Mouse (Mus musculus) myocyte (in vitro differentiated cells): ENCODE data around the gene Wdpcp.

Experiments used
- E2F4 ChIP-seq: IDR thresholded peaks from one replicate; pipeline ENCODE4 v1.6.1; 2011; ENCODE audit warnings: mild to moderate bottlenecking, control low read depth, moderate library complexity; ENCODE audit not compliant: insufficient read depth
- MAX ChIP-seq: IDR thresholded peaks from one replicate; pipeline ENCODE4 v1.6.1; 2011; ENCODE audit warnings: low read depth, mild to moderate bottlenecking, control low read depth
- MYOD1 ChIP-seq, 3 experiments: IDR thresholded peaks; one replicate each; pipeline ENCODE4 v1.6.1; 2011; ENCODE audit warnings: control low read depth in 2 of 3, low read depth in 2 of 3, mild to moderate bottlenecking in 2 of 3, moderate library complexity in 1 of 3; ENCODE audit not compliant: insufficient read length in 2 of 3, control insufficient read depth in 1 of 3
- MYOG ChIP-seq, 3 experiments: IDR thresholded peaks; one replicate each; pipeline ENCODE4 v1.6.1; 2011; ENCODE audit warnings: control low read depth in 2 of 3, low read depth in 2 of 3, mild to moderate bottlenecking in 2 of 3; ENCODE audit not compliant: insufficient read length in 2 of 3, control insufficient read depth in 1 of 3, insufficient read depth in 1 of 3
- POLR2A ChIP-seq: IDR thresholded peaks from one replicate; pipeline ENCODE4 v1.6.1; 2011; ENCODE audit warnings: low read depth, mild to moderate bottlenecking, control low read depth, moderate library complexity; ENCODE audit not compliant: insufficient read length

DNA sequence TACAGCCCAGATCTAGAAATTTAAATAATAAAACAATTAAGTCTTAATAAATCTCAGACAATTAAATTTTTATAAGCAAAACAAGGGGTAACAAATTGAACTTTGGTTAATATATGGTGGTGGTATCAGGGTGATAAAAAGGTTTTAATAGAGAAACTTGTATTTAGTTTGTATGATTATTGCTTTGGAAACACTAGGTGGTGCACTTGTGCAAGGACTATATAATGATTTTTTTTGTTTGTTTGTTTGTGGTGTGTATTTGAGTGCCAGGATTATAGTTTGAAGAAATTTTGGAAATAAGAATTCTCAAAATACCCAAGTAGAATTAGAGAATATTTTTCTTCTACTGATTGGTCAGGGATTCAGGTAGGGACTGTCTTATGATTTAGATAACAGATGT is 43.9 kb downstream of the Wdpcp start:
- no peak for TF ChIP-seq POLR2A
- no peak for TF ChIP-seq MYOD1 (IDR thresholded peaks at IDR 0.05; ENCODE audit: control insufficient read depth in 1 of 3, insufficient read length in 2 of 3, low read depth in 2 of 3)
- no peak for TF ChIP-seq MAX
- no peak for TF ChIP-seq E2F4
- no peak for TF ChIP-seq MYOG (IDR thresholded peaks at IDR 0.05; ENCODE audit: control insufficient read depth in 1 of 3, insufficient read depth in 1 of 3, insufficient read length in 2 of 3, low read depth in 2 of 3)
